Mouse (Mus musculus) adrenal gland, postnatal 36 days (tissue): Measurements from ENCODE around the gene Mmp28. TPM values are rescaled to one million over a fixed set of nuclear protein-coding genes. Genes with fewer than 3 reads are reported as not detected.

ENCODE experiments used
- DNase-seq, 2 experiments: peaks; one replicate each; pipeline ENCODE4 v3.0.0; 2021; ENCODE audit warnings: mixed read lengths in 1 of 2
- total RNA-seq, 2 experiments: library from RNA; stranded (reverse); gene quantifications; 2 replicates each; pipeline ENCODE4 v1.2.3; 2021

The Mmp28 gene
- total RNA-seq, 2 experiments from 2014 or later = 11.0 to 12.7 TPM

DNA sequence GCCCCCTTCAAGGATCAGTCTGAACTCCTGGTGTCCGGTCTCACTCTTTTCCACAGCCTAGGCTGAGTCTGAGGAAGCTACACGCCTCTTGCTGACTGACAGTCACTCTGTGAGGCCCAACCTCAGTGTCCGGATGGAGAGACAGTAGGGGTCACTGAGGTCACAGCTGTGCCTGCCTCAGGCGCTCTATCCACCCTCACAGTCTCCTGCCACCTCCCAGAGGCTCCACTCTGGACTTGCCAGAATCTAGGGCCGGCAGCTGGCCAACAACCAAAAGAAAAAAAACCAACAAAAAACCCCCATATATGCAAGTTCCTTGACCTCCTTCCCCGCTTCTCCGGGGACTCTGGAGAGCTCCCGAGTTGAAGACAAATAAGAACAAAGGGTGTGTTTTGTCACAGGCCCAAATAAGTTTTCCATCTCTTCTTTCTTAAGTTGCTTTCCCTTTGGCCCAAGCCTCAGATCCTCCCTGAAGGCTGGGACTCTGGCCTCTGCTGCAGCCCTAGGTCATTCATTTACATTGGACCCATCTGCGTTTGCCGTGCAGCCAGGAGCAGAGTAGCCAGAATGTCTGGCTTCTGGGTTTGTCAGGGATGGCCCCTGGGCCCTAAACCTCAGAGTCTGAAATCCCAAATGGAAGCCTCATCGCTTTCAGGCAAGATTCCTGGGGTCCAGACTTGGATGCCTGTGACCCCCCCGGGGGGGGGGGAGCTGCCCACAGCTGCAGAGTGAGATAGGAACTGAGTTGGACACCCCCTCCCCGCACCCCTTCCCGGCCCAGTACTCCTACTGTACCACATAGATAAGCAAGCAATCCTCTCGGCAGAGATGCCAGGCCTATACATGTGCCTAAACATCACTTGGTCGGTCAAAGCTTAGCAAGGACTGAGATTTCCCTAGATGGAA lies 14.6 kb downstream of the Mmp28 start:
- peak in 1 of 2 experiments; percentile 53 for DNase-seq

GRCm38 (mm10) chr11:83447612-83448011 lies 15.3 kb downstream of the Mmp28 start:
- peak; percentile 30 to 56 for DNase-seq

DNA sequence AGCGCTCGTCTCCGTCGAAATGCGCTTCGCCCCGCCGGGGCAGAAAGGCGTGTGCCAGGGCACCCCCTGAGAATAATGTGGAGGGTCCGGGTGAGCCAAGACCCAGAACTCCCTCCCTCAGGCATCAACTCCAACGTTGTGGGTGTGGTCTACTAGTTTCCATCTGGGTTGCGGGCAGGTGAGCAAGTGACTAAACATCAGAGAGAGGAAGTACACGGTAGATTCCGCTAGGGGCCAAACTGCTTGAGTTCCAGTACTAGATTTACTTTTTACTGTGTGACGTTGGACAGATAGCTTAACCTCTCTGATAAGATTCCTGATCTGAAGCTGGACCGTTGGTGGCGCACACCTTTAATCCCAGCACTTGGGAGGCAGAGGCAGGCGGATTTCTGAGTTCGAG lies 17.9 kb downstream of the Mmp28 start:
- DNase-seq = no peak

GRCm38 (mm10) chr11:83443824-83444223 lies 19.0 kb downstream of the Mmp28 start:
- DNase-seq = no peak

DNA sequence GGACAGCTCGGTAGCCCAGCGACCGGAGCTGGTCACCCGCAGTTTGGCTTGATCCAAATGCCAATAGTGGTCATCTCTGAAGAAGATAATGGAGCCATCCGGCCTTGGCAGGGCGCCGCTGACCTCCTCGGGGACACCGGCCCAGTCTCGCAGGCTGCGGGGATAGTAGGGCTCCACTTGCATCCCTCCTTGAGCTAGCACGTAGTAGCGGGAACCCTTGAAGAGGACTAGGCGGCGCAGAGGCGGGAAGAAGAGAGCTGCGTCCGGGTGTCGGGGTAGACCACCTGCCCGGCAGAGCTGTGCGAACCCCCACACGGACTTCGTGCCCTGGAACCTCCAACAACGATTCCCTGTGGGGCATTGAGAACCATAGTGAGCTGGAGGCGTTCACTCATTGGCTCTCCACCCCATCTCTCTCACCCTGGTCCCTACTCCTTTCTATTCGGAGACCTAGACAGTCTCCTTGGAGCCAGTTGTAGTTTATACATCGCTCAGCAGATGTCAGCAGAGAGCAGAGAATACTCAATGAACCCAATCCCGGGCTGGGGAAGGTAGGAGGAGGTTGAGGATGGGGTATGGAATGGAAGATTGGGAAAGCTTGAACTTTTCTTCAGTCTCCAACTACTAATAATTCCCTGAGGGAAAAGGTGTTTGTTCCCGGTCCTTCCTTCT lies 20.1 kb downstream of the Mmp28 start:
- peak; percentile 79 to 82 for DNase-seq

GRCm38 (mm10) chr11:83441235-83441634 lies 21.6 kb downstream of the Mmp28 start:
- DNase-seq = peak; percentile 49 to 70

- DNase-seq = peak; percentile 88 to 93
These were observed 22.5 kb downstream of the Mmp28 start for GRCm38 (mm10) chr11:83440081-83441064.

GRCm38 (mm10) chr11:83439426-83440060 lies 23.3 kb downstream of the Mmp28 start:
- no peak for DNase-seq

DNA sequence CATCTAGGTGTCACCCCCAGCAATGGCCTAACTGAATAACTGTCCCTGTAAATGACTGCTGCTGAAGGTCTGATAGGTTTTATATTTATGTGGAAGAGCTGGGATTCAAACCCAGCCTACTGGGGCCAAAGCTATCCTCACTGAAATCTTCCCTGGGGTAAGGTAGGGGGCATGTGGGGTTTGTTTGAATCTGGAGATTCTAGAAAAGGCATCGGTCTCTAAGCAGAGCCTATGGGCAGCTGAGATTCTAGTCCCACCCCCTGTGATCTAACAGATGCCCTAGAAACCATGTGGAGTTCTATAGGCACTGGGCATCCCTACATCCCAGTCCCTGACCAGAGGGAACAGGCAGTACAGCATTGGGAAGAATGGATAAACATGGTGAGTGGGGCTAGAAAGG lies 25.5 kb downstream of the Mmp28 start, which contains the start of gene 1700020L24Rik:
Gene 1700020L24Rik (plus strand): TSS at position 301 of the 400 bp plus-strand sequence.
- DNase-seq = no peak

- DNase-seq = no peak
These were observed 30.3 kb downstream of the Mmp28 start for GRCm38 (mm10) chr11:83432533-83432932.

DNA sequence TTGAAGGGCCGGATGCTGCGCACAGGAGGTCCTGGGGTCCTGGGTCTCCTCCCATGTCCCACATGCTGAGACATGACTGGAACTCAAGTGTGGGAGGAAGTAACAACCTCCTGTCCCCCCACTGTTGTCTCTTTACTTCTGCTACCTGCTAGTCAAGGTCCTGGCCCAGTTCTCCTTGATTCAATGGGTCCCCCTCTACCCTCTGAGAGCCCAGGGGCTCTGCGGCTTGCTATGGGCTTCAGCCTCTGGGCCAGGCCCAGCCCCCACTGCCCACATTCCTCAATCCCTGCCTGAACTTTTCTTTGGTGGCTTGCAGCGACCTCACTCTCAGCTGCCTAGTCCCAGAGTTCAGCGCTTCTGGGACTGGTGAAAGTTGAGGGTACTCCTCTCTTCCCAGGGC lies 33.5 kb downstream of the Mmp28 start, which contains the start of gene Gas2l2:
Gene Gas2l2 (minus strand): TSS at position 101 of the 400 bp plus-strand sequence.
- DNase-seq = no peak

- DNase-seq = peak in 1 of 2 experiments; percentile 55
These were observed 35.9 kb downstream of the Mmp28 start for GRCm38 (mm10) chr11:83426964-83427363.

GRCm38 (mm10) chr11:83424681-83425080 lies 38.2 kb downstream of the Mmp28 start:
- DNase-seq = peak; percentile 67 to 77

DNA sequence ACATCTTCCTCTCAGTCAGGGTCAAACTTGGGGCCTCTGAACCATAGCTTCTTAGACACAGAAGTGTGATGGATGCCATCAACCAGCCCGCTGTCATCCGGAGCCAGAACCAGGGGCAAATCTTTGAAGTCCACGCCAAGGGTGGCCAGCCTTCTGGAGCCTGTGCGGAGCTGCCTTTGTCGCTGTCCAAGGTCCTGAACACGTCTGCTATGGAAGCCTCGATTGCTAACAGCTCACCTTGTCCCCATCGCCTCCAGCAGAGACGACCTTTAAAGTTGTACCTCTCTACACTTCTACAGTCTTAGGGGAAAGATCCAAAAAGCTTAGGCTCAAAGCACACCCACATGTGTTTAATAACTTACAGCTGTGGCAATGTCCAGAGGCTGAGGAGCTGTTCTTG lies 41.6 kb downstream of the Mmp28 start:
- peak; percentile 84 to 88 for DNase-seq

DNA sequence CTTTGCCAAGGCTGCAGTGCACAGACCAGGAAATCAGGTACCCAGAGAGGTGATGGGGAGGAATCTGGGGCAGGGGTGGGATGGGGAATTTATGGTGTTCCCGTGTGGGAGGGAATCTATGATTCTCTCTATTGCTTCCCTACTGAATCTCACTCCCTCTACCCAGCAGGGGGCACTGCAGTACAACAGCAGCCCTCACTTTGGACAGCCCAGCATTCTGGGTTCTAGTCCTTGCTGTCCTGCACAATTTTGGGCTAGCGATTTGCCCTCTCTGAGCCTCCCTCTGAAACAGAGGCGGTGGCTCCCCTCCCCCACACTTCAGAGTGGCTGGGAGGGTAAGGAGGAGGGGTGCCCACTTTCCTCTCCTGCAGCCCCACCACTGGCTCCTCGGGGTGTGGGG lies 42.5 kb downstream of the Mmp28 start:
- DNase-seq = no peak

DNA sequence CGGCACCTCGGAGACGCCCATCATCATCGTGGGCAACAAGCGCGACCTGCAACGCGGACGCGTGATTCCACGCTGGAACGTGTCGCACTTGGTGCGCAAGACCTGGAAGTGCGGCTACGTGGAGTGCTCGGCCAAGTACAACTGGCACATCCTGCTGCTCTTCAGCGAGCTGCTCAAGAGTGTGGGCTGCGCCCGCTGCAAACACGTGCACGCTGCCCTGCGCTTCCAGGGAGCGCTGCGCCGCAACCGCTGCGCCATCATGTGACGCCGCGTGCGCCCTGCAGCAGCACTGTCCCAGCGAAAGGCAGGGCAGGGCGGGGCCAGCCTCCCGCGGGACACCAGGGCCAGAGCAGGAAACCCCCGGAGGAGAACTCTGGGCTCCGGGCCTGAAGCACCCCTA lies 44.3 kb downstream of the Mmp28 start:
- no peak for DNase-seq

DNA sequence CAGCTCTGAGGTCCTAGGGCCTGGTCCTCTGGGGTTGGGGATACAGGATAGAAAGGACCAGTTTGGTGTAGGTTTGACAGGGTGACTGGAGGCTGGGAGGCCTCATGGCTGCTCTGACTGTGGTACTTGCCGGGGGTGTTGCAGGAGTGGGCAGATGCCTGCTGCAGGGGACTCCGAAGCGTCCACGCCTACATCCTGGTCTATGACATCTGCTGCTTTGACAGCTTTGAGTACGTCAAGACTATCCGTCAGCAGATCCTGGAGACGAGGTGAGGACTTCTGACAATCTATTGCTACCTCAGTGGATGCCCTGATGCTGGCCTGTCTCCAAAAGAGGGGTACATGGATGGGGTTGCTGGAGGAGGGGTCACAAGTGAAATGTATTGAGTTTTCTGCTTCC lies 45.2 kb downstream of the Mmp28 start:
- no peak for DNase-seq

- DNase-seq = peak; percentile 77 to 83
These were observed 45.8 kb downstream of the Mmp28 start for GRCm38 (mm10) chr11:83417080-83417479.

DNA sequence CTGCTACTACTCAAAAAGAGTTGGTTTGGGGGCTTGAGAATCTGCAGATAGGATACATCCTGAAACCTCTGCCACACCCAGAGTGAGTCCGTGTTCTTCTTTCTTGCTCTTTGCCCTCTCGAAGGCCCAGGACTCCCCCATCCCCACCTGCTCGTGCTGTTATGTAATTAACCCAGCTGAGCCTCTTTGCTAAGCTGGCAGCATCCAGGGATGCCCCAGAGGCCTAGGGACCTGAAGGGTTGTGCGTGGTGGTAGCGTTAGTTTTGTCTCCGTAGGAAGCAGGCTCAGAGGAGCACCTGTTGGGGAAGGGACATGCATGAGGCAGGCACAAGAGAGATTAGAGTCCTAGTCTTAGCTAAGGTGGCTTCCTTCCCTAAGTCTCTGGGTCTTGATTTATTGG lies 52.4 kb downstream of the Mmp28 start:
- DNase-seq = no peak

- peak; percentile 17 to 26 for DNase-seq
These were observed 53.0 kb downstream of the Mmp28 start for GRCm38 (mm10) chr11:83409792-83410291.
